Mouse (Mus musculus): Measurements from ENCODE around the gene Lpar2.

The Lpar2 gene

DNA sequence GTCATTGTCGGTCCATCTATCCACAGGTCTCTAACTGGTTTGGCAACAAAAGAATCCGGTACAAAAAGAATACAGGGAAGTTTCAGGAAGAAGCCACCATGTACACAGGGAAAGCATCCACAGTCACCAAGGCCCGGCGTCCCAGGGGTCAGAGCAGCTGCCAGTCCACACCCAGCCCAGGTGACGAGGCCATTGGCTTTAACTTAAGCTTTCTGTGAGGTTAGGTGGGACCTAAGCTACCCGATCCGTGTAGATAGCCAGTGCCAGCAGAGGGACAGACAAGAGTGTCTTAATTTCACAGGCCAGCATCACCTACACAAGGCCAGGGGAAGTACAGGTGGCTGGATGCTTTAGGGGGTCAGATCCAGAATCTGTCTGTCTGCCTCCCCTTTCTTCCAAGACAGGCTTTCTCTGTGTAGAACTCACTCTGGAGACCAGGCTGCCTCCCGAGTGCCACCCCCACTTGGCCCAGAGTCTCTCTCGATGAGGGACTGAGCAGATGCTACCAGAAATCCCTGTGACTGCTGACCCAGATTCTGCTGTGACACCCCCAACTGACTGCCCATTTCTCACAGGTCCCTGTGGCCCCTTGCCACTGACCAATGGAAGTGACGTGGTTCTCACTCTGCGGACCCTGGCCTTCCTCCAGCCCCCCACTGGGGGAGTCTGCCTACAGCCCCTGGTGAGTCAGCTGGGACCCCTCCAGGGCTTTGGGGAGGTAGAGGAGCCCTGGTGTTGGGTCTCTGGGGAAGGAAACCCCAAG is 48.0 kb downstream of the Lpar2 start:
- no peak for DNase-seq

DNA sequence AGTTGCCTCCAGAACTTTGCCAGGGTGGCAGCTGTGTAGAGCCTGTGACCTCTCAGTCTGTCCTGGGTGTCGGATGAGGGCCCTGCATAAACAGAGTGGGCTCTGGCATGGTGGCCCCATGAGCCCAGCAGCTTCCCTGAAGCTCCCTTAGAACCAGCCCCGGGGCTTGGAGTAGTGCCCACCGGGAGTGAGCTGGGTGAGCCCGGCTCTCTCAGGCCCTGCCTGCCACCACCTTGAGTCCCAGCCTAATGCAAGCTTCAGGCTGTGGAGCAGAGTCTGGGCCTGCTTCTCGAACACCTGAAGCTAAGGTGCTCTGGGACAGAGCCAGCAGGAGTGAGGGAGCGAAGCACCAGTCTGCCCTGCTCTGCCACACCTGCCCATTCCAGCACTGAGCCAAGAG is 48.7 kb downstream of the Lpar2 start:
- DNase-seq: no peak

DNA sequence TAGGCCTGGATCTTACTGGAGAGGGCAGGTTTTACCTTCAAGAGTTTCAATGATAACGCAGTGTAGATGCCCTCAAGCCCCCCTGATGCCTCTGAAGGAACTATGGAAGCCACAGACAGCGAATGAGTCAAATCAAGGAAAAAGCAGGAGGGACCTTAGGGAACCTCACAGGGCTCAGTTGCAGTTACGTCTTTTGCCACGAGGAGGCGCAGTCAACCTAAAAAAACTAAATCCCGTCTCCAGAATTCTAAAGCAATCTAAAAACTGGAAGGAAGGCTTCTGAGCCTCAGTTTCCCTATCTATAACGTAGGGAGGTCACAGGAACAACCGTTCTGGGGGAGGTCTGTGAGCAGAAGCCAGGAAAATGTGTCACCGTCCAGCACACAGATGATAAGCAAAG is 51.9 kb downstream of the Lpar2 start:
- peak; percentile 81 for DNase-seq

DNA sequence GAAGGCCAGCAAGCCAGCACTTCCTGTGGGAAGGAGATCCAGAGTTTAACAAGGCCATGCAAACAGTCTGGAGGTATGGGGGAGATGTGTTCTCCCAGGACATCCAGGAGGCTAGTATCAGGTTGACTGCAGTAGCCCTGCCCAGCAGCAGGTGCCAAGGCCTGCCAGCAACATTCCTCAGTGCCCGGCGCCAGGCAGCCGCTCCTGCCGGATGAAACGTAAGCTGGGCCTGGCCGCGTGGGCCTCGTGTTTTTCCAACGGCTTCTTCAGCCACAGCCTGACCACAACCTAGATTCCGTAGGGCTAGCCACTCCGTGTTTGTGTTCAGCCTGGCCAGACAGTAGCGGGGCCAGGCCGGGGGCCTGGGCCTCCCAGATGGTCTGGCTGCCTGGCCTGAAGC is 52.4 kb downstream of the Lpar2 start:
- DNase-seq: no peak

DNA sequence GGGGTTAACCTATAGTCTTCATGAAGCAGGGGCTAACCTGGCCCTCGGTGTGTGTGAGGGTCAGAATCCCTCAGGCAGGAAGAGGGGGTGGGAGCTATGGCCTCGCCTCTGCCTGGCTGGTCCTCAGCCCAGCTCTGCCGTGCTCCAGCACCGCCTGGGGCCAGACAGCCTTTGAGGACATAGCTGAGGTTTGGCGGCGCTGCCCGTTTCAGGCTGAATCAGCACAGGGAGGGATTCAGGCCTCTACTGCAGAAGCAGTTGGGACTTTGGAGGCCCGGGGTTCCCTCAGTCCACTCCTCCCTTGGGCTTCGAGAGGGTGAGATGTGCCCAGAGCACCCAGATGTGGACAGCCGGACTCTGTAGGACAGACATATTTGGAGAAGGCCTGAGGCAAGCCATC is 53.9 kb downstream of the Lpar2 start:
- no peak for DNase-seq

DNA sequence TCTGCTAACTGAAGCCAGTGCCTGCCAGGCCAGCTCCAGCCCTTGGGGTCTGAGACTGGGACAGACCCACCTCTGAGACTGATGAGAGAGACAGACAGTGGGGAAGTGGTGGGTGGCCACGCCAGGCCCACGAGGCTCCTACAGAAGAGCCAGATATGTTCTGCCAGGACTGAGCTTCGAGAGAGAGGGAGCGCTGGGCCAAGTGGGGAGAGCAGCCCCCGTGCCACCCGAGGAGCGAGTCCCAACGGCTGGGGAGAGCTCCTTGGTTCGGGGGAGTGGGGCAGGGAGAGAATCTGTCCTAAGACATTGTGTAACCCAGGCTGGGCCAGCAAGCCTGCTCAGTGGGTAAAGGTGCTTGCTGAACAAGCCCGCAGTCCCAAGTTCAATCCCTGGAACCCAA is 54.7 kb downstream of the Lpar2 start:
- DNase-seq: no peak

DNA sequence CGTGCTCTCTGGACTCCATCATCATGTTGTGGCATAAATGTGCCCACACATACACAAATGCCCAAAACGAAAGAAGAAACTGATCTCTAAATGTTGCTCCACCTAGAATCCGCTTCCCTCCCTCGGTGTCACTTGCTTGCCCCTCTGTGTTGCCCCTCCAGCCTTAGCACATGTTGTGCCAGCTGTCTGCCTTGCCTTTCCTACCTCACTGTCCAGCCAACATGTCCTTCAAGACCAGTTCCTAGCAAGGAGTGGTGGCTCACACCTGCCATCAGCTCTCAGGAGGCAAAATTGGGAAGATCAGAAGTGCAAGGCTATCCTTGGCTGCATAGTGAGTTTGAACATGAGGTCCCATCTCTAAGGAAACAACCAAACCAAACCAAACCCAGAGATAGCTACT is 55.2 kb downstream of the Lpar2 start:
- no peak for DNase-seq

DNA sequence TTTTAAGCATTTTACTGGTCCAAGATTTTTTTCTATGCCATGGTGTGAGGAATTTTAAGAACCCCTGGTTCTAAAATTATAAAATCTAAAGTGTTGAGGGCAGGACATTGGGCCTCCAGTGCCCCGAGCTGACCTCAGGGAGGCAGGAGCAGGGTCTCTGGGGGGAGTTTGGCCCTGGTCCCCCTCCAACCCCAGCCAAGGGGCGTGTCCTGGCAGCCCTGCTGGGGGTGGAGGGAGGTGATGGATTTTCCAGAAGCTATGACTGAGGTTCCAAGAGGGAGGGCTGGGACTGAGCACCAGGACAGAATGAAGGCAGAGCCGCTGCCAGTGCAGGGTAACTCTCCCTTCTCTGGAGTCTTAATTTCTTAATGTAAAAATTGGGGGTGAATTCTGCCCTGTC is 55.8 kb downstream of the Lpar2 start:
- DNase-seq: no peak

DNA sequence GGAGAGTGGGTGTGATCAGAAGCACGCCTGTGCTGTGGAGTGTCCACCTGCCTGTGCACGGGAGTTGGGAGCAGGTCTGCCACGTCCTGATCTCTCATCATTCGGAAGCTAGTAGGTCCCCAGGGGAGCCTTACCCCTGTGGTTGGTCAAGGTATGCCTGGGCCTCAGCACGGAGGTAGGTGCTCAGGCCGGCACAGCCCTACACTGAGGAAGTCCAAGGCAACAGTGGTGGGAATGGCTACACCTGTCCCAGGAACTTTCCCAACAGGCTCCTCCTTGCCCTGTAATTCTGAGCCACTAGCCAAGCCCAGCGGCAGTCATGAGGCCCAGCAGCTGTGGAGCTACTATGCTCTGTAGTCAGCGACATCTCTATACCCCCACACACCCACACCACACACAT is 57.4 kb downstream of the Lpar2 start:
- no peak for DNase-seq
